Mouse (Mus musculus) layer of hippocampus, adult 18-20 months (tissue): ENCODE results near the gene Esp8. TPM values are rescaled to one million over a fixed set of nuclear protein-coding genes. Genes with fewer than 3 reads are reported as not detected.
"Not testable (repeated sequence)": the region's sequence is repeated elsewhere in the genome, so short reads cannot be mapped to it uniquely, and the experiment has no call there.

Experiments
- DNase-seq, 2 experiments: peaks; one replicate each; pipeline ENCODE4 v3.0.0; 2022; ENCODE audit warnings: low spot score in 2 of 2
- long read RNA-seq: library from polyadenylated mRNA; stranded (forward); transcript quantifications from one replicate; pipeline ENCODE4 v2.0.0, GENCODE M21; 2021
- total RNA-seq, 2 experiments: library from RNA; stranded (reverse); gene quantifications; 2 replicates each; pipeline ENCODE4 v1.2.3; 2021

Gene Esp8
- total RNA-seq: not detected
- long read RNA-seq: 0 reads

DNA sequence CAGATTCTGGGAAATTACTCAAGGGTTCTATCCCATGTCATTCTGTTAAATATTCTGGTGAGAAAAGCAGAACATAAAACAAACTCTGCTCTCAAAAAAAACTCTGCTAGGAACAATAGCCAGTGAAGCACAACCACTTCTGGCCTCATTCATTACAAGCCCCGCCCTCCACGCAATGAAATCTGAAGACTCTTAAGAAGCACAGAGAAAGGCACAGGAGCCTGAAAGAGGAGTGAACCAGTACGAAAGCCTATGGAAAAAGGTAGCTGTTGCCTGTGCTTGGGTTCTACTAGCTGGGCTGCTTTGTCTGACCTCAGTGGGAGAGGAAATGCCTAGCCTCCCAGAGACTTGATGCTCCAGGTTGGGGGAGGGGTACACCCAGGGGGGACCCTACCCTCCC, at the start of gene Esp8:
Esp8 (plus strand) TSS at position 205 of the 400 bp plus-strand sequence.
- DNase-seq: no peak

DNA sequence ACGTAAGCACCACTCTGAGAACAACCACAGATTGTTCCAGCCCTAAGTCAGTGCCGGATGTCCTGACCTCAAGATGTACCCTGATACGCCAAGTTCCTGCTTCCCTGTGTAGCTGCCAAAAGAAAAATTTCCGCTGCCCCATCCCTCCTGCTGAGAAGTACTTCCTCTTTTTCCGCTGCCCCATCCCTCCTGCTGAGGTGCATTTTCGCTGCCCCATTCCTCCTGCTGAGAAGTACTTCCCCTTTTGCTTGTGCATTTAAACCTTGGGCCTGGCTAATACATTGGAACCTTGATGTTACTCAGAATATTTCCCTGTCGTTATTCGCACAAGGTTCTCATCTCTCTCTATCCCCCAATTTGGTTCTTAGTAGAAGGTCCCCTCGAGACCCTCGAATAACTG, 36.3 kb upstream of the Esp8 start:
- DNase-seq: not testable (repeated sequence)

DNA sequence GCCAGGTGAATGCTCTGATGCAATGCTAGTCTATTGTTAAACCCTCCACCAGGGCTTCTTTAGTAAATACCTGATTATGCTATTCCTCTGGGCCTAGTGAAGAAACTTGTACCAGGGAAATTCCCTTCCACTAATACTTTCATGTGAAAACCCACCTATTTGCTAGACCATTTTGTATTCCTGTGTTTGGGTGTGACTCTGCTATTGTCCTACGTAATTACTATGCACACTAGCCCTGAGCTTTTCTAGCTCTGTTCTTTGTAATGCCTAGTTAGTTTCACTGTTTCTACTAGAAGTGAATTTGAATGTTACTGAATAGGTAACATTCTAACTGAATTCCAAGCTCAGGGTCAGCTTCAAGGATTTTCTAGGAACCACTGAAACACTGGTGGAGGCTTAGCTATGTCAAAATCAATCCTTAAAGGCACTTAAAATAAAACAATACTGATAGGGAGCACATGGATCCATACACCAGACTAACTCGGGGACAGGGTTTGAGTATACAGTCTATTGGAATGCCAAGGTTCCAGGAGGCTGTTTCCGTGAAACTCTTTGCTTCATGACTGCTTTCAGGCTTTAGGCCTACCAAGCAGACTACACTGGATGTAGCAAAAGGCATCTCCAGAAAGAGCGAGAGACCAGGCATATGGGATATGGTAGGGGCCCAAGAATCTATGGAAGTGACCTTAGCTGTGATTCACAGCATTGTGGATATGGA, 24.2 kb upstream of the Esp8 start:
- not testable (repeated sequence) for DNase-seq

DNA sequence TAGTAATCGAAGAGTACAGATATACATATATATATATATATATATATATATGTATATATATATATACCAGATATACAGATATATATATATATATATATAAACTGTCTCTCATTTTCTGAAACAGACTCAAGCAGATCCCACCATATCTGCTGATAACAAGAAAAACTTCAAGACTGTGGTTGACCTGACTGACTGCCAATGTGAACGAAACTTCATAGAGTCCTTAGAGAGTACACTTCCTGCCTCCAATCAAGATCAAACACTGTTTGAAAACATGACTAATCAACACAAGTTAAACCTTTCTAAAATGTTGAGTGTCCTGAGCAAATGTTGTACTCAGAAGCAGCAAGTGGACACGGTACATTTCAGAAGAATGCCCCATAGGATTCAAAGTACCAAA, 10.0 kb downstream of the Esp8 start:
- DNase-seq: no peak

DNA sequence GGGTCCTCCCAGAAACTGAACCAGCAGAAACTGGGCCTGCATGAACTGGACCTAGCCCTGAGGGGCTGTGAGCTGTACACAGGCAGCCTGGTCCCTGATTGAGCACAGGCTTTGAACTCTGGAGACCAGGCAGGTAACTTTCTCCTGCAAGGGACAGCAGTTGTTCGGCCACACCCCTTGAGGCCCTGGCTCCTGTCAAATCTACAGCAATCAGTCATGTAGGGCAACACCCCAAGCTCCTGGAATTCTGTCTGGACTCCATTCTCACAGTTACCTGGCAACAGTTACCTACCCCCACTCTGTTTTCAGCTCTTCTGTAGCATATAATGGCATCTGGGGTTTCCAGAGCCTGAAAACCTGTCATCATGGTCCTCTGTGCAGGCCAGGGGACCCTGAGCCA, 11.3 kb downstream of the Esp8 start:
- DNase-seq: no peak

DNA sequence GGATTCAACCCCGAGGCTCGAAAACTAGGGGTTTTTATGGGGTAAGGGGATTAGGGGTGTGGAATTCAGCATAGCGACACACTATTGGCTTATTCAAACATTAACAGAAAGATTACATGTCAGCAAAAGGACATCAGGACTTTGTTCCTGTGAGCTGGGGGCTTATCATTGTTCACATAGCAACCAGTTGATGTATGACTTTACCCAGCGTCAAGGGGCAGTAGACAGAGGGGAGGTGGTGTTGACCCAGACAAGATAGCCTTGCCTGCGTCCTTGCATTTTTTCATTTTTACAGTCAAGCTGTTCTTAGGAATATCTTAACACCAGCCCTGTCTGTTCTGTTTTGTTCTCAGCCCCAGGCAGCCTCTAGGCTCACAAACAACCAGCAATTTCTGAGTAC, 27.2 kb downstream of the Esp8 start:
- DNase-seq: not testable (repeated sequence)

DNA sequence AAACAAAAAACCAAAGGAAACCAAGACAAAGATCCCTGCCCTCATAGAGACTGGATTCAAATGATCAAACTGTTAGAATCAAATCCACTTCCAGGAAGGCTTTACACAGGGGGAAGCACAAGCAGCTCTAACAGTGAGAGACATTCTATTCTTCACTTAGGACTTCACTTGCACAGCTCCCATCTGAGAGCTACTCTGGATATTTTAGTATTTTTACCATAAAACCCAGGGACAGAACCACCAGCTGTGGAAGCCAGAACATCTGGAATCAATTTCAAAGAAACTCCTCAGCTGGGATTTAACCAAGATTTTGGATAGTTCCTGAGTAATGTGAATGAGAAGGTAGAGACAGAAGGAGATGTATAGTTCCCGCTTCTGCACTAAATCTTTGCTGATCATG, 33.6 kb downstream of the Esp8 start:
- DNase-seq: no peak

DNA sequence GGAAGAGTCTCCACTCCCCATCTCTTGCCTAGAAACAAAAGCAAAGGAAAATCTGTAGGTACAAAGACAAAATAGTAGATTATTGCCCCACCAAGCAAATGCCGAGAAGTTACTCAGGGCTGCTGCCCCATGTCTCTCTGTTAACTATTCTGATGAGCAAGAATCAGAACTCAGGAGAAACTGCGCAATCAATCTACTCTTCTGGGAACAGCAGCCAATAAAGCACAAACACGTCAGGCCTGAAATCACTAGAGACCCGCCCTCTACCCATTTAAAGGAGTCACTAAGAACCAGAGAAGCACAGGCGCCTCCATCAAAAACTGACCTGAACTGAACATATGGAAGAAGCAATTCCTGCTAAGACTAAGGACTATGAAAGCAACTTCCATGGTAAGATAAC, 41.4 kb downstream of the Esp8 start, which contains the start of gene Esp6:
Esp6 (plus strand) TSS at position 301 of the 400 bp plus-strand sequence.
- no peak for DNase-seq

Other genes starting within 250 kb of the Esp8 start
- gene Crisp1, start 200.8 kb upstream of the Esp8 start, total RNA-seq: not detected
- not detected for gene Esp6, start 41.5 kb downstream of the Esp8 start, total RNA-seq
- not detected for gene Esp4, start 78.6 kb downstream of the Esp8 start, total RNA-seq
- not detected for gene Esp3, start 112.1 kb downstream of the Esp8 start, total RNA-seq
- gene Esp1, start 207.1 kb downstream of the Esp8 start, total RNA-seq: not detected